Mouse (Mus musculus): ENCODE results near the gene Gm11060.

Gene Gm11060

GRCm38 (mm10) chr2:105091718-105092117, at the start of gene Gm11060:
Gene Gm11060, plus strand, starts transcription at chr2:105092018.
- DNase-seq: no peak

GRCm38 (mm10) chr2:105043152-105043551, 48.7 kb upstream of the Gm11060 start:
- DNase-seq: no peak

GRCm38 (mm10) chr2:105048301-105048700, 43.5 kb upstream of the Gm11060 start:
- no peak for DNase-seq

DNA sequence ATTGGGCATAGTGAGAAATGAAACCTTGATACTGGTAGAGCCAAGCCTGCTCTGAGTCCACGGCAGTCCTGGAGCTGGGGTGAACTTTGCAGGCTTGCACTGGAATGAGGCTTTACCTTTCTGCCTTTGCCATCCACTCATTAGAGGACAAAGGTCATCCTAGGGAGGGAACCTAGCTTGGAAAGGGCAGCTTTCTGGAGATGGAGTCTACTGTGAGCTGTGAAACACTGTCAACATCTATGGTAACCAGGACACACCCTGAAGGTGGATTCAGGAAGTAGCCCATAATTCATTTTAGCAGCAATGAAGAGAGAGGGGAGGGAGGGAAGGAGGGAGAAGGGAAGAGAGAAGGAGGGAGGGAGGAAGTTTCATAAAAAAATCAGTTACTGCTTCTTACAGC, 36.3 kb upstream of the Gm11060 start:
- no peak for DNase-seq

- DNase-seq: no peak
Measured at GRCm38 (mm10) chr2:105058577-105059116, 33.2 kb upstream of the Gm11060 start.

DNA sequence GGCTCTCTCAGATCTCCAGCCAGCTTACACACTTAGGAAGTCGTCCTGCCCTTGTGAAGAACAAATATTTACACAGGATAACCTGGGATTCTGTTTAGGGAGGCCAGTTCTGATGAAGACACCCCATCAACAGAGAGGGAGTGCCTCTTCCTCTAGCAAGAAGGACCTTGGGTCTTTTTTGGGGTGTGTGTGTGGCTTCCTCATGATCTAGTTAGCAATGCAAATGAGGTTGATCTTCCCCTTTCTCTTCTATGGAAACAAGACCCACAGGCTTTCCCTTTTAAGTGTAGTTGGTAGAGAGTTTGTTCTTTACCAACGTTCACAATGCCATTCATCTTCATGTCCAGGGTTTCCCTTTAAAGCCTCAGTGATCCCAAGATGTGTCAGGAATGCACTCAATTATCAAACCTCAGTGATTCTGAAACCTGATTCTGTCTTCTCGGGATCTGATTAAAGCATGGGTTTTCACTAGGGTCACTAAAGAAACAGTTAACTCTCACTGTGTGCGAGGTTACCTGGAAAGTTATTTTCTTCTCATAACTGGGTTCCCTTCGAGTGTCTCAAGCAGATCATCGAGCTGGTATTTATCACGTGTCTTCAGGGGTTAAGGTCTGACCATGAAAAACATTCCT, 29.0 kb upstream of the Gm11060 start:
- DNase-seq: no peak

DNA sequence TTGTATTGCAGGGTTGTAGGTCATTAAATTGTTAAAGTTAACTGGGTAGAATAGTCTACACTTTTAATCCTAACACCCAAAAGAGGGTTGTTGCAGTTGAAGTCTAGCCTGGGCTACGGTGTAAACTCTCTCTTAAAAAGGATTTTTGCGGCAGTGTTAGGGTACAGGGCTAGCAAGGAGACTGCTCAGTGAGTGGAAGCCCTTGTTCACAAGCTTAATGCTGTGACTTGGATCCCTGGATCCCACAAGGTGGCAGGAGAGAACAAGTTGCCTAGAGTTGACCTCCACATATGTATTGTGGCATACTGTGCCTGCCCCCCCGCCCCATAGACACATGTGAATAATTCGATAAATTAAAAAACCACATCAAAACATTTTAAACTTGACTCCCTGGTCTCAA, 19.3 kb upstream of the Gm11060 start:
- no peak for DNase-seq

DNA sequence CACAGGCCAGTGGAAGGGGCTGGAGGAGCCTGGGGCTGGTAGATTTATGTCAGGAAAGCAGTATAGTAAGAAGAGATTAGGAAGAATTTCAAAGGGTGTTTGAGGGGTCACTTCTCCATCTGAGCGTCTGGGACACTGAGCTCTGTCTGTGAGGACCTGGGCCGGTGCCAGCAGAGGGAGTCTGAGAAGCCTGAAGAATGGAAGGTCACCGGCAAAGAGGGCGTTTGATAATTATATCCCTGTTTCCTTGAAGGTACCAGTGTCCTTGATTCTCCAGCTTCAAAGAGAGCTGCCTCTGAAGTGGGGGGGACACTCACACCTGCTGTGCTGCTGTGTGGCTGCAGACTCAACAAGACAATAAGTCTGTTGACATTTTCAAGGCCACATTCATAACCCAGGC, 17.6 kb upstream of the Gm11060 start:
- DNase-seq: no peak

GRCm38 (mm10) chr2:105075809-105076208, 16.0 kb upstream of the Gm11060 start:
- no peak for DNase-seq

- no peak for DNase-seq
Measured at GRCm38 (mm10) chr2:105077151-105077550, 14.7 kb upstream of the Gm11060 start.

DNA sequence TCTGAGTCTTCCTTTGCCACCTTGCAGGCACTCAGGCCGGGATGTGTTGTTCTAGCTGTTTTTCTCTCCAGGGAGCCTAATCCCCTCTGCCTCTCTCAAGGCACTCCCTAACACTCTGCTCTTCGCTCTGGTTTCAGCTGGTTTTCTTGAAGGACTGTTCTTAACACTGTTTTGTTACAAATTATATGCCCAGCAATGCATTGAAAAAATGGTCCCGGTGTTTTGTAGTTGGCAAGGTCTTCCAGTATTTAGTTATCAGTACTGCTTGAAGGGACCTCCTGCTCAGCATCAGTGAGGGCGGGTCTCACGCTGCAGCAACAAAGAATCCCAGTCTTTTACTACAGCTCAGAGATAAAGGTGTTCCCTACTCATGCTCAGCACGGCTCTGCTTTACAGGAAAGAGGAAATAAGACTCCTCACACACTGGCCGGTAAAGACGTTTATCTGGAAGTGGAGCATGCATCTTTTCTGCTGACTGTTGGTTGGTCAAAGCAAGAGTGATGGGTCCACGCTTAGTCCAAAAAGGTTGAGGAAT, 9.5 kb upstream of the Gm11060 start:
- no peak for DNase-seq

DNA sequence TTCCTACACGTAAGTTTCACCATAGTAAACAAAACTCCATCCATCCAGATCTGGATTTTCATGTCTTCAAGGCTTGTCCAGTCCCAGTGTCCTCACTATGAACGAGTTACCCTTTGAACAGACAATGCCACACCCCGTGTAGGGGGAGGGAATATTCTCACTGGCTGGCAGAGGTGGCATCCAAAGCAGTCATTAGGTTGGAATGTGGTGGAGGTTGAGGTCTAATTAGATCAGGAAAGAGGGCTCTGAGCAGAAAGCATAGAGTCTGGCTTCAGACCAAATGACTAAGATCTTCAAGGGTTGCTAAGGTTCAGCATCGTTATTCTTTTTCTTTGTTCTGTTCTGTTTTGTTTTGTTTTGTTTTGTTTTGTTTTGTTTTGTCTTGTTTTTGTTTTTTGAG, 7.8 kb upstream of the Gm11060 start:
- DNase-seq: no peak

GRCm38 (mm10) chr2:105086081-105086480, 5.7 kb upstream of the Gm11060 start:
- DNase-seq: no peak

- DNase-seq: no peak
Measured at GRCm38 (mm10) chr2:105088005-105088404, 3.8 kb upstream of the Gm11060 start.

GRCm38 (mm10) chr2:105089083-105089482, 2.7 kb upstream of the Gm11060 start:
- DNase-seq: no peak

GRCm38 (mm10) chr2:105089581-105090508, 2.0 kb upstream of the Gm11060 start:
- DNase-seq: no peak

GRCm38 (mm10) chr2:105090991-105091390, 827 bp upstream of the Gm11060 start:
- DNase-seq: no peak

- no peak for DNase-seq
Measured at GRCm38 (mm10) chr2:105097294-105097953, 5.6 kb downstream of the Gm11060 start.

GRCm38 (mm10) chr2:105099410-105099809, 7.6 kb downstream of the Gm11060 start:
- DNase-seq: no peak

DNA sequence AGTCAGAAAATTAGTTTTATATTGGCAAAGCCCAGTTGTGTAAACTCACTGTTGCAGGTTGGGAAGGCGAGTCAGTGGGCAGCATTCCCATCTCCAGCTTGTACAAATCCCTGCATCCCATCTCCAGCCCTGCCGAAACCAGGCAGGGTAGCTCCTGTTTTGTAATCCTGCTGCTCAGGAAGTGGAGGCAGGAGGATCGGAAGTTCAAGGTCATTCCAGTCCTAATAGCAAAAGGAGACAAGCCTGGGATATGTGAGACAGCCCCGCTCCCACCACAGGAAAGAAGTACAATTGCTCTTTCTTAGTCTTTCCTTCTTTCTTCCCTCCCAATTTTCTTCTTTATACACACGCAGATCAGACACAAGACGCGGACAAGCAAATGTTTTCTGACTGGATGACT, 8.7 kb downstream of the Gm11060 start:
- DNase-seq: no peak

DNA sequence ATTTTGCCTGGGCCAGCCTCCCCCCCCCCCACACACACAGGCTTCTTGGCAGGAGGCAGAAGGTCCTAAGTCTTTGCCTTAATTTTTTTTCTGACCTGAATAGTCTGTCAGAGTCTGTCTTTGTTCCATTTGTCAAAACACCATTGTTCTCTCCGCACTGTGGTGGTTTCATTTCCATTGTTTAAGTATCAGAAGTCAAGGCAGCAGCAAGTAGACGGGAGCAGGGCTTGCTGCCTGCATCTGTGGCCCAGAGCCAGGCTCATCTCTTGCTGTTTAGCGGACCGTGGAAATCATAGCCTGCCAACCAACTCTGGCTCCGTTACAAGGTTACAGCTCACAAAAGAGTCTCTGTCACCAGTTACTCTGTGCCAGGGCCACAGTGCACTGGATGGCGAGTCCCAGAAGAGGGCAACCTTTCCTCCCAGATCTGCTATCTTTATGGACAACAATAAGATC, 16.9 kb downstream of the Gm11060 start:
- DNase-seq: peak; percentile 70

- no peak for DNase-seq
Measured at GRCm38 (mm10) chr2:105114074-105114473, 22.3 kb downstream of the Gm11060 start.

DNA sequence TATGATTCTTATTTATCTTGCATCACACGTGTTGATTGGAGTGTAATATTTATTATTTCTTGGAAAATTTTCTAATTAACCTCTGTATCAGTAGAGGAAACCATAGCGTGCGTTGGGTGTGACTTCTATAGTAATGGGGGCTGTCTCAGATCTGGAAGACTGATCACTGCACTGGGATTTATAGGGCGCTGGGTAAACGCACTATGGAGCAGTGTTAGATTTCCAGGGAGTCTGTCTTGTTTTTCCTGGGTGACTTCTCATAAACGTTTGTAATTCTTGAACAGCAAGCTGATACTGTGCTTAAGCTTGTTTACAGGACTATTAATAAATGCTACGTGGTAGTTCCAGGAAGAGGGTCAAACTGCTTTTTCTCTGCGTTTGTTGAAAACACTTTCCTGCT, 25.9 kb downstream of the Gm11060 start:
- no peak for DNase-seq

Measured in lung, postnatal 14 days (tissue).